Mouse (Mus musculus): ENCODE measurements around the gene Tbl3. TPM values are rescaled to one million over a fixed set of nuclear protein-coding genes. Genes with fewer than 3 reads are reported as not detected.

The Tbl3 gene
- polyA plus RNA-seq, 2 experiments, result 62.1 to 62.8 TPM

DNA sequence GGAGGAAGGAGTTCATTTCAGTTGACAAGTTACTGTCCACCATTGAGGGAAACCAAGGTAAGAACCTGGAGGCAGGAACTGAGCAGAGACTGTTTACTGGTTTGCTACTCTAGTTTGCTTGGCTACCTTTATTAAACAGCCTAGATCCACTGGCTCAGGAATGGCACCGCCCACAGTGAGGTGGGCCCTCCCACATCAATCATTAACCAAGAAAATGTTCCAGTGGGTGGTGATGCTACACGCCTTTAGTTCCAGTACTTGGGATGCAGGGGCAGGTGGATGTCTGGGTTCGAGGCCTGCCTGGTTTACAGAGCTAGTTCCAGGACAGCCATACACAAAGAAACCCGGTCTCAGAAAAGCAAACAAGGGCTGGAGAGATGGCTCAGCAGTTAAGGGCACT is 30.8 kb upstream of the Tbl3 start:
- WGBS, result 87% methylated on average over 4 of the region's 4 CpGs
- H3K4me2 ChIP-seq (replicated peaks; ENCODE audit: low read depth, low read length, severe bottlenecking), result 0 out of 2 replicates have a peak overlapping the region, but pooled peaks have one; percentile 3
- H3K27me3 ChIP-seq (ENCODE audit: control insufficient read depth, insufficient read depth, low read length), result no peaks in the 10 kb centered on the region
- no peak overlapping the region for H3K4me3 ChIP-seq (replicated peaks; ENCODE audit: low read length)
- no peak for DNase-seq (ENCODE audit: low spot score)
- TF ChIP-seq POLR2A (IDR thresholded peaks at IDR 0.05; ENCODE audit: borderline replicate concordance, extremely low read depth, insufficient read depth, insufficient read length), result no peak
- H3K9ac ChIP-seq (ENCODE audit: low read depth, low read length, severe bottlenecking), result no peak overlapping the region
- peaks cover 10% of the 10 kb centered on the region for H3K4me1 ChIP-seq (ENCODE audit: control insufficient read depth, insufficient read depth, low read length)
- H3K9me3 ChIP-seq (ENCODE audit: control insufficient read depth, low read length), result no peaks in the 10 kb centered on the region
- no peak overlapping the region for H3K27ac ChIP-seq (replicated peaks; ENCODE audit: low read depth, low read length)
- ATAC-seq (ENCODE audit: low FRiP score, low read depth), result no peak
- peaks cover 9% of the 10 kb centered on the region; the same call in 1 of the 2 replicates for H3K36me3 ChIP-seq (ENCODE audit: control insufficient read depth, insufficient read depth, low read length)

DNA sequence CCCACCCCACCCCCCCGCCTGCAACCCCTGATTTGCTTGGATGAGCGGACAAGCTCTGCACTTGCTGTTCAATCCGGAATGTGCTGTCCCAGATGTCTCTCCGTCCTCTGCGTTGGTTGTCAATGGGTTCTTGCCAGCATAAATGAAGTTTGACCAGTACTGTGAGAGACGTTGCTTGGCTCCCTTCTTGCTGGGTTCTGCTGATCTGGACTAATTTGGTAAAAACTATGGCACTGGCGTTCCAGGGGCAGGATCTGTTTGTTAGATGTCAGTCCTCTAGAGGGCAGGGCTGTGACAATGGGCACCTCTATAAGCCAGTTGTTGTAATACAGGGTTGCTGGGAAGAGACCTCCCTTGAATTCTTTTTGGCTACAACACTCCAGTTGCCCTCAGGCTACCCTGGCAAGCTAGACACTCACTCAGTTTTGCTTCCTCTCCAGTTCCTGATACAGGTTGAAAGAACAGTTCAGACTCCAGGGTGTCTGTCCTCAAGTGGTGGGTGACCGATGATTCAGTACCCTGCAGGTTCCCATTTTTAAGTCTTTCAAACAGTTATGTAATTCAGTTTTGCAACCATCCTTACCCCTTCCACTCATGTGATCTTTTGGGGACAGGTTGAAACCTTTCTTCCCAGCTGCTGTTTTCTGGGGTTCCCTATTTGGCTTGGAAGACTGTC is 29.8 kb upstream of the Tbl3 start:
- H3K4me2 ChIP-seq (replicated peaks; ENCODE audit: low read depth, low read length, severe bottlenecking), result peak overlapping the region; percentile 82
- H3K27me3 ChIP-seq (ENCODE audit: control insufficient read depth, insufficient read depth, low read length), result no peaks in the 10 kb centered on the region
- ATAC-seq (ENCODE audit: low FRiP score, low read depth) (no peak), DNase-seq (ENCODE audit: low spot score) (no peak)
- no peak for TF ChIP-seq POLR2A (IDR thresholded peaks at IDR 0.05; ENCODE audit: borderline replicate concordance, extremely low read depth, insufficient read depth, insufficient read length)
- no peaks in the 10 kb centered on the region for H3K9me3 ChIP-seq (ENCODE audit: control insufficient read depth, low read length)
- peak overlapping the region; percentile 63 for H3K4me3 ChIP-seq (replicated peaks; ENCODE audit: low read length)
- H3K27ac ChIP-seq (replicated peaks; ENCODE audit: low read depth, low read length), result no peak overlapping the region
- peaks cover 10% of the 10 kb centered on the region for H3K4me1 ChIP-seq (ENCODE audit: control insufficient read depth, insufficient read depth, low read length)
- H3K36me3 ChIP-seq (ENCODE audit: control insufficient read depth, insufficient read depth, low read length), result peaks cover 9% of the 10 kb centered on the region; the same call in 1 of the 2 replicates
- WGBS, result 30% methylated on average over 8 of the region's 8 CpGs
- H3K9ac ChIP-seq (ENCODE audit: low read depth, low read length, severe bottlenecking), result peak overlapping the region; percentile 74

DNA sequence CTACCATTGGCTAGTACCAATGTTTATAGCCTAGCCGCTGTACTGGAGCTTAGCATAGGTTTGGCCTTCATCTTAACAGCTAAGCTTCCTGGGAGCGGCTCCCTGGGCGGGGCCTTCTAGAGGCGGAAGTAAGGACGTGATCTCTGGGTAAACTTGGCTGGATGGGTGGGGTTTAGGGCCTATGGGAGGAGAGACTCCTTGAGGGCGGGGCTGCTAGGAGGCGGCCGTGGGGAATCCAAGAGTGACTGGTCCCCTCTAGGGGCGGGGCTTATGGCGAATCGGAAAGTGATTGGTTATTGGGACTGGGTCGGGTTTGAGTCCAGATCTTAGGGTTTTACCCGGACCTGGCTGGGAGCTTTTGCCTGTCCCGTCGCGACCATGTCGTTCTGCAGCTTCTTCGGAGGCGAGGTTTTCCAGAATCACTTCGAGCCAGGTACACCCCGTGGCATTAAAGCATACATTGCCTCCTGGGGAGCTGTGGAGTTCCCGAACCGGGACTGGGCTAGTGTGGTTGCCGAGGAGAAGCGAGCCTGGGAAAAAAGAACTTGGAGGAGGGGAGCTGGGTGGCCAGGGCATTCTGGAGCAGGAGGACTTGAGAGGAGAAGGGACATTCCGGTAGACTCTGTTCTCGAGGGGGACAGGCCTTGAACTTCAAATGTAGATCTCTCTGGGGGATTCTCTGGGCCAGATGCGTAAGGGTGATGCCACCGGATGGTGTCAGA is 29.0 kb upstream of the Tbl3 start, which contains the start of gene Msrb1:
Gene Msrb1 (plus strand): TSS at position 313 of the 722 bp plus-strand sequence.
- no peak for TF ChIP-seq POLR2A (IDR thresholded peaks at IDR 0.05; ENCODE audit: borderline replicate concordance, extremely low read depth, insufficient read depth, insufficient read length)
- Histone ChIP-seq H3K27ac (replicated peaks; ENCODE audit: low read depth, low read length) (peak within 1 kb of the TSS; percentile 39; the same call in 1 of the 2 replicates), H3K4me1 (ENCODE audit: control insufficient read depth, insufficient read depth, low read length) (peaks cover 10% of the 10 kb centered on the region), H3K36me3 (ENCODE audit: control insufficient read depth, insufficient read depth, low read length) (peaks cover 9% of the 10 kb centered on the region; the same call in 1 of the 2 replicates), H3K9me3 (ENCODE audit: control insufficient read depth, low read length) (no peaks in the 10 kb centered on the region), H3K4me2 (replicated peaks; ENCODE audit: low read depth, low read length, severe bottlenecking) (peak within 1 kb of the TSS; percentile 82), H3K27me3 (ENCODE audit: control insufficient read depth, insufficient read depth, low read length) (no peaks in the 10 kb centered on the region), H3K9ac (ENCODE audit: low read depth, low read length, severe bottlenecking) (peak within 1 kb of the TSS; percentile 74), H3K4me3 (replicated peaks; ENCODE audit: low read length) (peak within 1 kb of the TSS; percentile 63)
- DNase-seq (ENCODE audit: low spot score) (peak; percentile 99), ATAC-seq (ENCODE audit: low FRiP score, low read depth) (peak; percentile 98)
- WGBS, result 1% methylated on average over 29 of the region's 29 CpGs

DNA sequence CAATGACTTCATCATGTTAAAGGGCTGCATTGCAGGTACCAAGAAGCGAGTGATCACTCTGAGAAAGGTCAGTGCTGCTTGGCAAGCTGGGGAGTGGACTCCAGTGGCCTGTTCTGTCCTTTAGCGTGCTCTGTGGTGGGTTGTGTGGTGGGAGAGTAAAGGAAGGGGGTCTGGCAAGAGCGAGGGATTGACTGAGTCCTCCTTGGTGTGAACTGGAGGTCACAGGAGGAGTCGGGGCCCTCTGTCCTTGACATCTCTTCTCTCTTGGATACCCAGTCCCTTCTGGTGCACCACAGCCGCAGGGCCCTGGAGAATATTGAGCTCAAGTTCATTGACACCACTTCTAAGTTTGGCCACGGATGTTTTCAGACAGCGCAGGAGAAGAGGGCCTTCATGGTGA is 28.0 kb upstream of the Tbl3 start:
- ATAC-seq (ENCODE audit: low FRiP score, low read depth) (no peak), DNase-seq (ENCODE audit: low spot score) (no peak)
- peak overlapping the region; percentile 82 for H3K4me2 ChIP-seq (replicated peaks; ENCODE audit: low read depth, low read length, severe bottlenecking)
- no peak overlapping the region for H3K4me3 ChIP-seq (replicated peaks; ENCODE audit: low read length)
- no peak overlapping the region for H3K9ac ChIP-seq (ENCODE audit: low read depth, low read length, severe bottlenecking)
- 85% methylated on average over 7 of the region's 7 CpGs for WGBS
- H3K27me3 ChIP-seq (ENCODE audit: control insufficient read depth, insufficient read depth, low read length), result no peaks in the 10 kb centered on the region
- H3K9me3 ChIP-seq (ENCODE audit: control insufficient read depth, low read length), result no peaks in the 10 kb centered on the region
- no peak for TF ChIP-seq POLR2A (IDR thresholded peaks at IDR 0.05; ENCODE audit: borderline replicate concordance, extremely low read depth, insufficient read depth, insufficient read length)
- 0 out of 2 replicates have a peak, but pooled peaks cover 5% of the 10 kb centered on the region for H3K36me3 ChIP-seq (ENCODE audit: control insufficient read depth, insufficient read depth, low read length)
- H3K4me1 ChIP-seq (ENCODE audit: control insufficient read depth, insufficient read depth, low read length), result peaks cover 10% of the 10 kb centered on the region
- H3K27ac ChIP-seq (replicated peaks; ENCODE audit: low read depth, low read length), result 0 out of 2 replicates have a peak overlapping the region, but pooled peaks have one; percentile 39

DNA sequence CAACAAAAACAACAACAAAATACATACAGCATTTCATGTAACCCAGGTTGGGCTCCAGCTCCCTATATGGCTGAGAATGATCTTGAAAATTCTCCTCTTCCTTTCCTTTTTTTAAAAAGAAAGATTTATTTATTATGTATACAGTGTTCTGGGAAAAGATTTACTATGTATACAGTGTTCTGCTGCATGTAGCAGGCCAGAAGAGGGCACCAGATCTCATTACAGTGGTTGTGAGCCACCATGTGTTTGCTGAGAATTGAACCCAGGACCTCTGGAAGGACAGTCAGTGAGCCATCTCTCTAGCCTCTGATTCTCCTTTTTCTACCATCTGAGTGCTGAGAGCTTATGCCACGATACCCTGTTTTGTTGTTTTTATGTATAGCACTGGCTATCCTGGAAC is 27.1 kb upstream of the Tbl3 start:
- no peak for ATAC-seq (ENCODE audit: low FRiP score, low read depth)
- no peak for TF ChIP-seq POLR2A (IDR thresholded peaks at IDR 0.05; ENCODE audit: borderline replicate concordance, extremely low read depth, insufficient read depth, insufficient read length)
- WGBS, result 73% methylated on average over 1 of the region's 1 CpGs

More for the DNA sequence above, 27.1 kb upstream of the Tbl3 start:
- no peaks in the 10 kb centered on the region for H3K36me3 ChIP-seq (ENCODE audit: control insufficient read depth, insufficient read depth, low read length)
- no peak for DNase-seq (ENCODE audit: low spot score)
- no peak overlapping the region for H3K4me2 ChIP-seq (replicated peaks; ENCODE audit: low read depth, low read length, severe bottlenecking)
- no peak overlapping the region for H3K4me3 ChIP-seq (replicated peaks; ENCODE audit: low read length)
- no peaks in the 10 kb centered on the region for H3K9me3 ChIP-seq (ENCODE audit: control insufficient read depth, low read length)
- H3K27ac ChIP-seq (replicated peaks; ENCODE audit: low read depth, low read length), result no peak overlapping the region
- no peaks in the 10 kb centered on the region for H3K27me3 ChIP-seq (ENCODE audit: control insufficient read depth, insufficient read depth, low read length)
- peaks cover 10% of the 10 kb centered on the region for H3K4me1 ChIP-seq (ENCODE audit: control insufficient read depth, insufficient read depth, low read length)
- H3K9ac ChIP-seq (ENCODE audit: low read depth, low read length, severe bottlenecking), result no peak overlapping the region

Measured in limb, embryonic 14.5 days (tissue).